Mouse (Mus musculus) kidney, embryonic 15.5 days (tissue): ENCODE results near the gene Cenpm. TPM values are rescaled to one million over a fixed set of nuclear protein-coding genes. Genes with fewer than 3 reads are reported as not detected.
A peak's percentile ranks its signal among the peaks of the same experiment; 100 is the strongest.

ENCODE experiments used
- ATAC-seq: fragments of 200-750 bp; cut with Nextera tagmentation; replicated peaks from 2 replicates; pipeline ENCODE4 v1.8.0; 2017; ENCODE audit warnings: moderate TSS enrichment; ENCODE audit not compliant: low FRiP score
- H3K27ac ChIP-seq: fragments of 300-500 bp; sonication (generic); 2 replicates; pipeline ENCODE4 v1.5.1; 2015; ENCODE audit warnings: mild to moderate bottlenecking, inconsistent platforms
- H3K27me3 ChIP-seq: fragments of 300-500 bp; sonication (generic); 2 replicates; pipeline ENCODE4 v1.6.1; 2015; ENCODE audit warnings: inconsistent platforms
- H3K36me3 ChIP-seq: fragments of 300-500 bp; sonication (generic); 2 replicates; pipeline ENCODE4 v1.6.1; 2015; ENCODE audit warnings: inconsistent platforms
- H3K4me1 ChIP-seq: fragments of 300-500 bp; sonication (generic); 2 replicates; pipeline ENCODE4 v1.6.1; 2015; ENCODE audit warnings: inconsistent platforms
- H3K4me2 ChIP-seq: fragments of 300-500 bp; sonication (generic); 2 replicates; pipeline ENCODE4 v1.6.1; 2015; ENCODE audit warnings: moderate library complexity, mild to moderate bottlenecking, inconsistent platforms
- H3K4me3 ChIP-seq: fragments of 300-500 bp; sonication (generic); replicated peaks from 2 replicates; pipeline ENCODE4 v1.5.1; 2015; ENCODE audit warnings: mild to moderate bottlenecking, inconsistent platforms
- H3K9ac ChIP-seq: fragments of 300-500 bp; sonication (generic); 2 replicates; pipeline ENCODE4 v1.6.1; 2015; ENCODE audit warnings: mild to moderate bottlenecking, inconsistent platforms
- H3K9me3 ChIP-seq: fragments of 300-500 bp; sonication (generic); replicated peaks from 2 replicates; pipeline ENCODE4 v1.6.1; 2016; ENCODE audit warnings: inconsistent platforms
- WGBS: fragments of 180-500 bp; shearing (Covaris S2); methylation state at CpG from one replicate; pipeline ENCODE4 v1.1.7; 2015; ENCODE audit warnings: mixed read lengths; 5-methylcytosine and 5-hydroxymethylcytosine counted together
- polyA plus RNA-seq: library from polyadenylated mRNA; unstranded; fragments of >200 nt; fragmentation: Nextera tagmentation; extraction: Ambion mirVana; gene quantifications from 2 replicates; pipeline ENCODE4 v1.2.1, GENCODE M21; 2015

The Cenpm gene
- polyA plus RNA-seq, 1 experiment from 2014 or later: 84.2 TPM

DNA sequence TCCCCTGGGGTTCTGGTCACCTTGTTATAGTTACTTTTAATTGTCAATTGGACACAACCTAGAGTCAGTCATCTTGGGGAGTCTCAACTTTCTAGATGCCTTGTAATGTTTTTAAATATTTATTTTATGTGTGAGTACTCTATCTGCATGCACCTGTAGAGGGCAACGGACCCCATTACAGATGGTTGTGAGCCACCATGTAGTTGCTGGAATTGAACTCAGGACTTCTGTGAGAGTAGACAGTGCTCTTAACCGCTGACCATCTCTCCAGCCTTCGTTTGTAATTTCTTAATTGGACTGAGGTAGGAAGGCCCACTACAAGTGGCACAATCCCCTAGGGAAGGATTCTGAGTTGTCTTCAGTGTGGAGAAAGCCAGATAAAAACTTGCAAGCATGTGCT is 1.2 kb downstream of the Cenpm start:
- no peaks in the 10 kb centered on the region for H3K27me3 ChIP-seq
- WGBS: 78% methylated on average over 3 of the region's 3 CpGs
- ATAC-seq: no peak
- H3K4me2 ChIP-seq: peak overlapping the region; percentile 91
- no peaks in the 10 kb centered on the region for H3K9me3 ChIP-seq
- no peak overlapping the region for H3K27ac ChIP-seq
- H3K36me3 ChIP-seq: peaks cover 15% of the 10 kb centered on the region
- peaks cover 23% of the 10 kb centered on the region for H3K4me1 ChIP-seq
- H3K4me3 ChIP-seq: peak overlapping the region; percentile 93
- H3K9ac ChIP-seq: peak overlapping the region; percentile 67; the same call in 1 of the 2 replicates

DNA sequence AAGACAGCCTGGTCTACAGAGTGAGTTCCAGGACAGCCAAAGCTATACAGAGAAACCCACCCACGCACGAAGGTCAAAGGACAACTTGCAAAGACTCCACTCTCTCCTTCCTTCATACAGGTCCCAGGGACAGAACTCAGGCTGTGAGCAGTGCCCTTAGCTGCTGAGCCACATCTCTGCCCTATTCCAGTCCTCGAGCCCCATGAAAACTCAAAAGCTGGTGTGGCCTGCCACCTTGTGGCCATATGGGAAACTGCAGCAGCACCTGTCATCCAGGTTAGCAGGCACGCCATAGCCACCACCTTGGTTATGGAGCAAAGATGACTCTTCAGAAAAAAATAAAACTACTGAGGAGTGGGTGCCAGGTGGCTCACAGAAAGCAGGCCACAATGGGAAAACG is 8.0 kb downstream of the Cenpm start:
- no peaks in the 10 kb centered on the region for H3K9me3 ChIP-seq
- 21% methylated on average over 5 of the region's 5 CpGs for whole genome bisulfite sequencing
- H3K36me3 ChIP-seq: peaks cover 31% of the 10 kb centered on the region
- peaks cover 16% of the 10 kb centered on the region; the same call in 1 of the 2 replicates for H3K4me1 ChIP-seq
- no peak overlapping the region for H3K27ac ChIP-seq
- H3K27me3 ChIP-seq: no peaks in the 10 kb centered on the region
- no peak overlapping the region for H3K9ac ChIP-seq
- H3K4me2 ChIP-seq: no peak overlapping the region
- no peak overlapping the region for H3K4me3 ChIP-seq
- peak; percentile 55 for ATAC-seq

DNA sequence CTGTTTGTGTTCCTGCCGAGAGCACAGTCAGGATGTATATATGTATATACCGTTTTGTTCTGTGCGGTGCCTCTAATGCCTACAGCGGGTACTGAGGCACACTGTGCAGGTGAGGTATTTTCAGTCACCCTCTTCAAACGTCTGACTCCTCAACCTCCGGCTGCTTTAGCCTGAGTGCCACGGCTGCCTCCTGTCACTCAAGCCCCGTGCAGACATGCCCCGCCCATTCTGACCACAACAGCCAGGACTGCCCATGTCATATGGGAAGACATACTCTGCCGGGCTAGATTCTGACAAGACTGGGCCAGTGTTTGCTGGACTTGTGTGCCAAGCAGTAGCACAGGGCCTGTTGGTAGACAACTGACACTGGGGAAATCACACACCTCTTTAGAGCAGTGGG is 8.9 kb downstream of the Cenpm start:
- Histone ChIP-seq H3K9me3 (no peaks in the 10 kb centered on the region), H3K4me1 (peaks cover 11% of the 10 kb centered on the region; the same call in 1 of the 2 replicates), H3K4me2 (no peak overlapping the region), H3K27ac (no peak overlapping the region), H3K4me3 (no peak overlapping the region), H3K9ac (no peak overlapping the region), H3K36me3 (peaks cover 28% of the 10 kb centered on the region), H3K27me3 (no peaks in the 10 kb centered on the region)
- ATAC-seq: no peak
- 77% methylated on average over 10 of the region's 10 CpGs for WGBS

DNA sequence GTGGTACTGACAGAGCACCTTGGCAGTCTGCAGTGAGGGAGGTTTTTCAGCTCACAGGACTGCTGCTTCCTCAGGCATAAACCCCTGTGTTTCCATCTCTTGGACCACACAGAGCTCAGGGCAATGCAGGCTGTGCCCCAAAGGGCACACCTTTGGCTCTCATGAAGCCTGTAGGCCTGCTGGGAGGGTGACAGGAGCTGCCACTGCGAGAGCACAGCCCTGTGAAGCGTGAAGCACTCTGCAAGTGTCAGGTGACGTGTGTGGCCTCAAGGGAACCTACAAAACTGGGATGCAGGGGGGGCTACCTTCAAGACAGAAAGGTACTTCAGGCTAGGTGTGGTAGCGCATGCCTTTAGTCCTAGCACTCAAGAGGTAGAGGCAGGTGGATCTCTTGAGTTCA is 11.9 kb downstream of the Cenpm start:
- no peak for ATAC-seq
- Histone ChIP-seq H3K4me2 (no peak overlapping the region), H3K4me1 (peaks cover 27% of the 10 kb centered on the region), H3K4me3 (no peak overlapping the region), H3K27me3 (no peaks in the 10 kb centered on the region), H3K9me3 (no peaks in the 10 kb centered on the region), H3K27ac (no peak overlapping the region), H3K9ac (no peak overlapping the region), H3K36me3 (peaks cover 10% of the 10 kb centered on the region)
- WGBS: 54% methylated on average over 4 of the region's 4 CpGs

DNA sequence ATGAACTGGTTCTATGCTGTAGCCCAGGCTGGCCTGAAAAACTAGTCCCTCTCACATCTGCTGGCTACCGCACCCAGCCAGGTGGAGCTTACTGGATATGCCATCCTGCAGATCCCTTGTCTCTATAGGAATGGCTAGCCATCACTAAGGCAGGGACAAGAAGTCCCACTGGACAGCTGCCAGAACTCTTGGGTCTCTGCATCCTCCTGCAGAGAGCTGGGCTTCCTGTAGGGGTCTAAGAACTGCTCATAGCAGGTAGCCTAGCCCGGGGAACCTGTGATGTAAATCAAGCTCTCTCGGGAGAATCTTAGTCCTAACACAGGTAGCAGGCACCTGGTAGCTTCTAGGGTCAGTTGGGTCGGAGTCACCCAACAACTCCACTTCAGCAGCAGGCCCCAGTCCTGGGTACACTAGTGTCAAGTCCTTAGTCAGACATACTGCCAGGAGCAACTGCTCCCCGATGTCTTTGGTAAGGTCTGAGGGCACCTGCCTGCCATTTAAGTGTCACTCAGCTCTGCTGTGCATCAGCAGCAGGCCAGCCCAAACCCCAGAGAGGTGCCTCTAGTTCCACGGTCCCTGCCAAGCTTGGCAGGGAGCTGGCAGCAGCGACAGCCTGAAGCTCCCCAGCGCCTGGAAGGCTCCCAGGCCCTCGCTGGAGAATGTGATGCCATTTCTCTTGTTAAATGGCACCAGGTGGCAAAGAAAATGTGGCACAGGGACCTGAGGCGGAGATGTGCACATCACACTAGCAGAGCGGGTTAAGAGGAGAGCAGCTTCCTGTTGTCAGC is 12.8 kb downstream of the Cenpm start:
- Histone ChIP-seq H3K27me3 (no peaks in the 10 kb centered on the region), H3K4me3 (no peak overlapping the region), H3K9ac (no peak overlapping the region), H3K36me3 (peaks cover 9% of the 10 kb centered on the region; the same call in 1 of the 2 replicates), H3K4me1 (peaks cover 27% of the 10 kb centered on the region), H3K27ac (no peak overlapping the region), H3K4me2 (no peak overlapping the region), H3K9me3 (no peaks in the 10 kb centered on the region)
- 67% methylated on average over 11 of the region's 11 CpGs for WGBS
- no peak; the same call in 1 of the 2 replicates for ATAC-seq

DNA sequence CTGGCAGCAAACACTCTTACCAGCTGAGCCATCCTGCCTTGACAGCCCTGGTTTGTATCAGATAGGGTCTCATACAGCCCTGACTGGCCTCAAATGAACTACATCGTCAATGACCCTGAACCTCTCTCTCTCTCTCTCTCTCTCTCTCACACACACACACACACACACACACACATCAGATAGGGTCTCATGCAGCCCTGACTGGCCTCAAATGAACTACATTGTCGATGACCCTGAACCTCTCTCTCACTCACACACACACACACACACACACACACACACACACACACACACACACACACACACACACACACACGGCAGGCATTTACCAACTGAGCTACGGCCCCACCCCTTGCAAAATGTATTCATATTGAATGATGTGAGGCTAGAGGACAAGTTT is 13.4 kb downstream of the Cenpm start:
- ATAC-seq: peak; percentile 45; the same call in 1 of the 2 replicates
- Histone ChIP-seq H3K4me3 (no peak overlapping the region), H3K9ac (no peak overlapping the region), H3K4me2 (no peak overlapping the region), H3K4me1 (peaks cover 27% of the 10 kb centered on the region), H3K9me3 (no peaks in the 10 kb centered on the region), H3K27me3 (0 out of 2 replicates have a peak, but pooled peaks cover under 1% of the 10 kb centered on the region), H3K36me3 (peaks cover 9% of the 10 kb centered on the region; the same call in 1 of the 2 replicates), H3K27ac (no peak overlapping the region)
- 81% methylated on average over 3 of the region's 4 CpGs for WGBS

DNA sequence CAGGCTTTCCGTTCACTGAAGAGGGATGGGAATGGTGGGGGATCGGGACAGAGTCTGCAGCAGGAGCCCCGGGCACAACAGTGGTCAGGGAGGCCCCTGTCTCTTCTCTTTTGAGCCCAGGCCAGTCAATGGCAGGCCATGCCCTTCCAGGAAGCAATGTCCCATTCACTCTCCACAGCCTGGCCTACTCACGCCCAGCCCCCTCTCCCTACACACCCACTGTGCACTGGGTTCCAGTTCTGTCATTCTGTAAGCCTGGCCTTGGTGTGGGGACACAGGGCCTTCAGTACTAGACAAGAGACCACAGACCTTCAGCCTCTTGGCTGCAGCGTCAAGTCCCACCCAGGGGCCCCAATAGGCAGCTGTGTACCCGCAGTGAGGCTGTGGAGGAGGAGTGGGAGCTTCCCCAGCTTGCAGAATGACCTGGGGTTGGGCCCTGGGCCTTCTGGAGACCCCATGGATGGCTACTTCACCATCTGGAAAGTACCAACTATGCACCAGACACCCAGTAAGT is 14.4 kb downstream of the Cenpm start:
- Histone ChIP-seq H3K4me2 (no peak overlapping the region), H3K4me1 (peaks cover 27% of the 10 kb centered on the region), H3K9me3 (no peaks in the 10 kb centered on the region), H3K27ac (no peak overlapping the region), H3K4me3 (no peak overlapping the region), H3K27me3 (peaks cover 10% of the 10 kb centered on the region), H3K9ac (no peak overlapping the region), H3K36me3 (peaks cover 9% of the 10 kb centered on the region; the same call in 1 of the 2 replicates)
- 72% methylated on average over 6 of the region's 6 CpGs for WGBS
- ATAC-seq: peak; percentile 31; the same call in 1 of the 2 replicates

DNA sequence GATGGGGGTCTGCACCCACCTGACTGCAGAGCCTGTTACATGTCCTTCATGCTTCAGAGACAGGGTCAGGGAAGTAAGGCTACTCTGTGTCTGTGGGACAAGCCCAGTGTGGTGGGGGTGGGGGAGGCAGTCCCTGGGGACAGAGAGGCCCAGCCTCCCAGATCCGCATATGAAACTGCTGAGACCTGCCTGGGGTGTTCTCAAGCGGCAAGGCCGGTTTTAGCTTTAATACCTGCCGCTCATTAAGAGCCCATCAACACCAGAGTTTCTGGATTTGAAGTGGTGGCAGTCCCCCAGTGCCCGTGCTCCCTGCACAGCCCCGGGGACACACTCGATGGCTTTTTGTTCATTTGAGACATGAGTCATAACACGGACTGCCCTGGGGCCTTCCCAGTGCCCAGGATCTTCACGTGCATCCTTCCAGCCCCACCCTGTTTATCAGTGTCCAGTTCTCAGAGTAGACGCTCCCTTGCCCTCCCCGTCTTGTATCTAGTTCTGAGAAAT is 15.0 kb downstream of the Cenpm start:
- H3K4me3 ChIP-seq: no peak overlapping the region
- H3K27ac ChIP-seq: 0 out of 2 replicates have a peak overlapping the region, but pooled peaks have one; percentile 3
- no peaks in the 10 kb centered on the region for H3K9me3 ChIP-seq
- H3K4me2 ChIP-seq: no peak overlapping the region
- no peak overlapping the region for H3K9ac ChIP-seq
- 35% methylated on average over 11 of the region's 11 CpGs for WGBS
- H3K27me3 ChIP-seq: peaks cover 16% of the 10 kb centered on the region
- H3K36me3 ChIP-seq: peaks cover 9% of the 10 kb centered on the region; the same call in 1 of the 2 replicates
- ATAC-seq: peak; percentile 43
- H3K4me1 ChIP-seq: peaks cover 27% of the 10 kb centered on the region

DNA sequence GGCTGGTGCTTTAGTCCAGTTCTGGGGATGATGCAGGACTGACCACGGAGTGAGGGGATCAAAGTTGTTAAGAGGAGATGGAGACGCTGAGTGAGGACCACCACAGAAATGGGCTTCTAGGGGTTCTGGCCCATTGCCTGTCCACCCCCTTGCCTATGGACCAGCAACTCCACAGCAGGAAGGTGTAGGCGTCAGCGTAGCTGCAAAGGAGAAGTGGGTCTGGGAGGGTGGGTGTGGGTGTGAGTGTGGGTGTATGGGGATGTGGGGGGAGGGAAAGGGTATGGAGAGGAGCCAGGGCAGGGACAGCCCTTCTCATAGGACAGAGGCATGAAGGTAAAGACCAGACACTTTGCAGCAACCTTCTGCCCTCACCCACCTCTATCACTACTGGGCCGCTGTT is 18.8 kb downstream of the Cenpm start:
- Histone ChIP-seq H3K9me3 (no peaks in the 10 kb centered on the region), H3K9ac (no peak overlapping the region), H3K4me2 (no peak overlapping the region), H3K27ac (no peak overlapping the region), H3K36me3 (no peaks in the 10 kb centered on the region), H3K27me3 (peaks cover 37% of the 10 kb centered on the region), H3K4me3 (no peak overlapping the region), H3K4me1 (peaks cover 30% of the 10 kb centered on the region)
- WGBS: 87% methylated on average over 5 of the region's 5 CpGs
- no peak for ATAC-seq

DNA sequence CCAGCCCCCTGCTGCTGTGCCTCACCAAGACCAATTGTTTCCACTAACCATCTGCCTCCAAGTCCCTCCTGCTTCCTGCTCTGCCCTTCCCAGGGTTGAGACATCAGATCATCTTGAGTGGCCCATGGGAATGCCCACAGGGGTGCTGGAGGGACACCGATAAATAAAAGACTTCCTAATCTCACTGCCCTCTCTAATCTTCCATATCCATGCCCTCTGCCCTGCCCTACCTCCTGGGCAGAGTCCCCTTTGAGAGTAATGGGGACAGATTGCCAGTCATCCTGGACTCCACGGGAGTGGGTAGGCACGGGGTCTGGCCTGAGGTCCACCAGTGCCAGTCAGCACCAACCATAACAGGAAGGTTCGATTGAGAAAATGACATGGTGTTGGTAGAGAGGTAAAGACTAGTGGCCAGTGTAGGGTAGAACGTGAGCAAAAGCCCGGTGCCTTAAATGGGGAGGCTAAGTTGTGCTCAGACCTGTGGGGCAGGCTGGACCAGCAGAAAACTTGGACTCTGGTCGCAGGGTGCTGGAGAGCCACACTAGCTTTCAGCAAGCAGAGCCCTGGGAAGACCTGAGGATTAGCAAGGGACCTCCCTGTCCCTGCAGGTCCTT is 19.8 kb downstream of the Cenpm start:
- peak overlapping the region; percentile 76 for H3K4me2 ChIP-seq
- WGBS: 45% methylated on average over 7 of the region's 7 CpGs
- H3K4me3 ChIP-seq: peak overlapping the region; percentile 38; the same call in 1 of the 2 replicates
- H3K9me3 ChIP-seq: no peaks in the 10 kb centered on the region
- H3K27me3 ChIP-seq: peaks cover 37% of the 10 kb centered on the region
- H3K27ac ChIP-seq: no peak overlapping the region
- no peak for ATAC-seq
- H3K4me1 ChIP-seq: peaks cover 19% of the 10 kb centered on the region
- H3K9ac ChIP-seq: no peak overlapping the region
- H3K36me3 ChIP-seq: no peaks in the 10 kb centered on the region

DNA sequence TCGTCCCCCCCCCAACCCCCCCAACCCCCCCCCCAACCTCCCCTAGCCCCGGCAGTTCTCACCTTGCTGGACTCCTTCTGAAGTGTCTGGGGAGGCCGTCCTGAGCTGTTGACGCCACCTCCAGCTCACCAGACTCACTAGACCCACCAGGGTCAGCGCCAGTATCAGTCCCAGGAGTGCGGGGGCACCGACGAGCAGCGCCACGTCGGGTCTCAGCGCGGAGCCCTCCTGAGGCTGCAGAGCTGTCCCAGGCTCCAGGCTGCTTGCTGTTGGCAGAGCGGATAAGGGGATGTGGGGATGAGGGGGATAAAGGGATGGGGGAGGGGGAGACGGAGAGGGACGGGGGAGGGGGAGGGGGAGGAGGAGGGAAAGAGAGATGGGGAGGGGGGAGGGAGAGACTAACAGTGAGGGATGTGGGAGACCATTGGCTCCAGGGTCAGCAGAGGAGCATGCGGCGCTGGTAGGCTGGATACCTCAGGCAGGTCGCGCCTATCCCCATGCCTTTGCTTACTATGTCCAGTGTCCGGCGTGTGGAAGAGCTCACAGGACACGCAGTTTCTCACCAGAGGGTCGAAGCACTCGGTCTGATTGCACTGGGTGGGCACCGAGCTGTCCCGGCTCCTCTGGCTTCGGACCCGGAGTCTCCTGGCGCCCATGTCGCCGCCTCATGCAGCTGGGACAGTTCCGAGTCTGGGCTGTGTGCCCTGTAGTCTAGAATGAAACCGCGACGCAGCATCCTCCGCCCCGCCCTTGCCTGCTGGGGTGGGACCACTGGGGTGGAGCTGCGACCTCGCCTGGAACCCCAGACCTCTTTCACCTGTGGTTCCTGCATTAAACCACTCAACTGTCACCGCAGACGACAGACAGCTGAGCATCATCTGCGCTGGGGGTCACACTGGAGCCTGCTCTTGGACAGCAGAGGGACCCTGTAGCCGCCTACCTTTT is 20.6 kb downstream of the Cenpm start, which contains the start of gene Tnfrsf13c:
Gene Tnfrsf13c, minus strand, starts transcription at position 713 of the 945 bp plus-strand sequence.
- H3K27me3 ChIP-seq: peaks cover 40% of the 10 kb centered on the region
- peak within 1 kb of the TSS; percentile 38 for H3K4me3 ChIP-seq
- no peak within 1 kb of the TSS for H3K9ac ChIP-seq
- no peak within 1 kb of the TSS for H3K27ac ChIP-seq
- H3K36me3 ChIP-seq: no peaks in the 10 kb centered on the region
- peak within 1 kb of the TSS; percentile 76 for H3K4me2 ChIP-seq
- peaks cover 14% of the 10 kb centered on the region for H3K4me1 ChIP-seq
- H3K9me3 ChIP-seq: no peaks in the 10 kb centered on the region
- WGBS: under 1% methylated on average over 43 of the region's 44 CpGs
- ATAC-seq: peak; percentile 33; the same call in 1 of the 2 replicates
